ENCODE assay signal across 14 mouse cellular contexts in genomic region chr5:122883652-122884235, GRCm38 (mm10).
"Had no signal": no experiment of that assay in that cellular context is flagged by ENCODE, and none has a peak within 500 bp of the region (broad histone marks: within the 10 kb centered on the region; RNA-seq: fewer than 3 reads in every experiment).

No protein-coding gene starts in this region.

- H3K4me3 ChIP-seq: intestine, embryonic 15.5 days; limb, embryonic 12.5 days; liver, embryonic 13.5 days; midbrain, embryonic 10.5 days; myocyte; neural tube, embryonic 15.5 days had no signal

- H3K9me3 ChIP-seq: intestine, embryonic 15.5 days; limb, embryonic 12.5 days; liver, embryonic 13.5 days; midbrain, embryonic 10.5 days; neural tube, embryonic 15.5 days had no signal

- DNase-seq: kidney, adult 8-10 months; kidney, postnatal 14 days; liver; liver, embryonic 13.5 days; liver, postnatal 0 days; midbrain, embryonic 14.5 days; right cerebral cortex, adult 18-20 months; right cerebral cortex, postnatal 25 days; thymus, postnatal 4 days had no signal

- H3K4me2 ChIP-seq: intestine, embryonic 15.5 days; limb, embryonic 12.5 days; liver, embryonic 13.5 days; neural tube, embryonic 15.5 days had no signal

- H3K9ac ChIP-seq: intestine, embryonic 15.5 days; limb, embryonic 12.5 days; liver, embryonic 13.5 days; liver, postnatal 0 days; neural tube, embryonic 15.5 days had no signal

- ATAC-seq: liver, postnatal 0 days had no signal

- H3K27me3 ChIP-seq: intestine, embryonic 15.5 days; limb, embryonic 12.5 days; liver, embryonic 13.5 days; neural tube, embryonic 15.5 days had no signal

- H3K27ac ChIP-seq: intestine, embryonic 15.5 days; limb, embryonic 12.5 days; liver, embryonic 13.5 days; midbrain, embryonic 10.5 days; neural tube, embryonic 15.5 days had no signal
